Mouse (Mus musculus): ENCODE results near the gene Gdf15. TPM values are rescaled to one million over a fixed set of nuclear protein-coding genes. Genes with fewer than 3 reads are reported as not detected.

Gene Gdf15
- total and polyA plus RNA-seq, 2 experiments from 2014 or later, result 0.41 to 1.7 TPM

DNA sequence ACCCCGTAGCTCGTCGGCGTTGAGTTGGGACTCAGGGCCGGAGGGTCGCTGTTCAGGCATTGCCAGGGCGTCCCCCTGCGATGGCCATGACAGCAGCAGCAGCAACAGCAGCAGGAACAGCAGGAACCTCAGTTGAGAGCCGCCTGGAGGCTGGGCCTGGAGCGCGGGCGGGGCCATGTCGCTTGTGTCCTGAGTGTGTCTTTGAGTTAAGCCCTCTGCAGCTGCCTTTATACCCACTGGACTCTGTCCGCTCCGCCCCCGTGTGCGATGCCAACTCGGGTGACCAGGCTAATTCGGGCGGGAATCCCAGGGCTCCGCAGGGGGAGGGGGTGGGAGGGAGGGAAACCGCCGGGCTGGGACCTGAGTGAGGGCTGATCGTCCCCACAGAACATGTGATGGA lies 820 bp downstream of the Gdf15 start:
- H3K4me2 ChIP-seq (ENCODE audit: low read depth, low read length), result no peak overlapping the region
- no peaks in the 10 kb centered on the region for H3K27me3 ChIP-seq (ENCODE audit: insufficient read depth, low read length)
- no peak for TF ChIP-seq CTCF (IDR thresholded peaks at IDR 0.05; ENCODE audit: low read depth)
- no peak overlapping the region for H3K4me3 ChIP-seq (ENCODE audit: low read length)
- ATAC-seq, result no peak
- H3K36me3 ChIP-seq (ENCODE audit: insufficient read depth, low read length), result no peaks in the 10 kb centered on the region
- 11% methylated on average over 24 of the region's 24 CpGs for WGBS
- no peak overlapping the region for H3K27ac ChIP-seq
- H3K4me1 ChIP-seq (ENCODE audit: insufficient read depth, low read length), result peaks cover 6% of the 10 kb centered on the region
- no peak overlapping the region for H3K9ac ChIP-seq (replicated peaks; ENCODE audit: low read length)
- peak; percentile 43 for DNase-seq (ENCODE audit: low spot score)
- H3K9me3 ChIP-seq (ENCODE audit: low read length), result no peaks in the 10 kb centered on the region

- Histone ChIP-seq H3K9ac (replicated peaks; ENCODE audit: low read length) (0 out of 2 replicates have a peak overlapping the region, but pooled peaks have one; percentile 9), H3K36me3 (ENCODE audit: insufficient read depth, low read length) (no peaks in the 10 kb centered on the region), H3K9me3 (ENCODE audit: low read length) (no peaks in the 10 kb centered on the region), H3K27me3 (ENCODE audit: insufficient read depth, low read length) (no peaks in the 10 kb centered on the region), H3K4me1 (ENCODE audit: insufficient read depth, low read length) (peaks cover 6% of the 10 kb centered on the region), H3K4me2 (ENCODE audit: low read depth, low read length) (0 out of 2 replicates have a peak overlapping the region, but pooled peaks have one; percentile 59), H3K4me3 (ENCODE audit: low read length) (peak overlapping the region; percentile 36; the same call in 1 of the 2 replicates), H3K27ac (0 out of 2 replicates have a peak overlapping the region, but pooled peaks have one; percentile 64)
- DNase-seq (ENCODE audit: low spot score) (peak; percentile 50), ATAC-seq (peak; percentile 22; the same call in 1 of the 2 replicates)
- TF ChIP-seq CTCF (IDR thresholded peaks at IDR 0.05; ENCODE audit: low read depth), result no peak
- WGBS, result 16% methylated on average over 22 of the region's 22 CpGs
These were observed 1.5 kb downstream of the Gdf15 start for GRCm38 (mm10) chr8:70630532-70631381.

- ATAC-seq (peak; percentile 93), DNase-seq (ENCODE audit: low spot score) (peak; percentile 93)
- peak; percentile 99 for TF ChIP-seq CTCF (IDR thresholded peaks at IDR 0.05; ENCODE audit: low read depth)
- under 1% methylated on average over 60 of the region's 60 CpGs for WGBS
- Histone ChIP-seq H3K4me2 (ENCODE audit: low read depth, low read length) (peak overlapping the region; percentile 59), H3K4me3 (ENCODE audit: low read length) (peak overlapping the region; percentile 36), H3K9me3 (ENCODE audit: low read length) (no peaks in the 10 kb centered on the region), H3K27ac (peak overlapping the region; percentile 64), H3K27me3 (ENCODE audit: insufficient read depth, low read length) (no peaks in the 10 kb centered on the region), H3K4me1 (ENCODE audit: insufficient read depth, low read length) (peaks cover 6% of the 10 kb centered on the region), H3K36me3 (ENCODE audit: insufficient read depth, low read length) (no peaks in the 10 kb centered on the region), H3K9ac (replicated peaks; ENCODE audit: low read length) (peak overlapping the region; percentile 39)
These were observed 2.4 kb downstream of the Gdf15 start for GRCm38 (mm10) chr8:70629574-70630531.

DNA sequence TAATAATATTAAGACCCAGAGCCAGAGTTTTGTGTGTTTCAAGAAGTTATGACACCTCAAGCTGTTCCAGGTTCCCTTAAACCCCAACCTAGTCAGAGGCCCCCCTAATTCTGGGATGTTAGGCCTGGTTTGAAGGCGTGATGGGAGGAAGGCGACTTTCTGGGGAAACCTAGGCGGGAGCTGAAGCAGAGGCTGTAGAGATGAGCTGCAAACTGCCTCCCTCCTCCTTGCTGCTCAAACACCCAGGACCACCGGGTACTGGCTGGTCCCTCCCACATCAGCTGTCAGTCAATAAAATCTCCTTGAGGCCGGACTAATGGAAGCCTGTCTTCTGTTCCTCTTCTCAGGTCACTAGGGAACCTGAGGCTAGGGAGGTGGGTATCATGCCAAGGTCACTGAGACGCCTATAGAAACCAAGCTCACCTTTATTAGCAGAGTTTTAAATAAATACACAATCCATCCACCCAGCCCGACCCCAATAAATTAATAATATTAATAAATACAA lies 3.2 kb downstream of the Gdf15 start:
- Histone ChIP-seq H3K9ac (replicated peaks; ENCODE audit: low read length) (peak overlapping the region; percentile 39; the same call in 1 of the 2 replicates), H3K36me3 (ENCODE audit: insufficient read depth, low read length) (no peaks in the 10 kb centered on the region), H3K4me2 (ENCODE audit: low read depth, low read length) (peak overlapping the region; percentile 59), H3K9me3 (ENCODE audit: low read length) (no peaks in the 10 kb centered on the region), H3K27ac (peak overlapping the region; percentile 64), H3K27me3 (ENCODE audit: insufficient read depth, low read length) (no peaks in the 10 kb centered on the region), H3K4me3 (ENCODE audit: low read length) (peak overlapping the region; percentile 36), H3K4me1 (ENCODE audit: insufficient read depth, low read length) (peaks cover 6% of the 10 kb centered on the region)
- ATAC-seq (0 out of 2 replicates have a peak, but pooled peaks have one; percentile 5), DNase-seq (ENCODE audit: low spot score) (no peak)
- no peak for TF ChIP-seq CTCF (IDR thresholded peaks at IDR 0.05; ENCODE audit: low read depth)
- WGBS, result 56% methylated on average over 7 of the region's 7 CpGs

DNA sequence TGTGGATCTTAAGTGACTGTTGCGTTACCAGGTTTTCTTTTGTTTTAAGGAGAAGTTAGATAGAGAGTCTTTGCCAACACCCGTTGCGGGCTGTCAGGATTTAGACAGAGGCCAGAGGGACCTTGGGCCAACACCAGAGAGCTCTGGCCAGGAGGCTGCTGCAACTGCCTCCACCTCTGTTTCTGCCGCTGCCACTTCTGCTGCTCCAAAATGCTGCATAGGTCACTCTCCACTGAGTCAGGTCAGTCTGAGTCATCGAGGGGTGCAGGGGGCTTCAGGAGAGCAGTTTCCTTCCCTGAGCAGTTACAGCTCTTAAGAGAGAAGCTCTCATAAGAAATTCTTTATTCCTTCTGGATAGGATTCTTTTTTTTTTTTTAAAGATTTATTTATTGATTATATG lies 5.2 kb downstream of the Gdf15 start:
- H3K27me3 ChIP-seq (ENCODE audit: insufficient read depth, low read length), result no peaks in the 10 kb centered on the region
- no peak for TF ChIP-seq CTCF (IDR thresholded peaks at IDR 0.05; ENCODE audit: low read depth)
- DNase-seq (ENCODE audit: low spot score), result no peak
- WGBS, result 68% methylated on average over 5 of the region's 5 CpGs
- no peaks in the 10 kb centered on the region for H3K9me3 ChIP-seq (ENCODE audit: low read length)
- no peak for ATAC-seq
- H3K4me1 ChIP-seq (ENCODE audit: insufficient read depth, low read length), result peaks cover 6% of the 10 kb centered on the region
- H3K4me2 ChIP-seq (ENCODE audit: low read depth, low read length), result no peak overlapping the region
- no peak overlapping the region for H3K27ac ChIP-seq
- H3K36me3 ChIP-seq (ENCODE audit: insufficient read depth, low read length), result no peaks in the 10 kb centered on the region
- no peak overlapping the region for H3K9ac ChIP-seq (replicated peaks; ENCODE audit: low read length)
- H3K4me3 ChIP-seq (ENCODE audit: low read length), result no peak overlapping the region

GRCm38 (mm10) chr8:70625104-70625503 lies 7.2 kb downstream of the Gdf15 start:
- ATAC-seq (no peak), DNase-seq (ENCODE audit: low spot score) (peak; percentile 60)
- Histone ChIP-seq H3K27me3 (ENCODE audit: insufficient read depth, low read length) (no peaks in the 10 kb centered on the region), H3K9ac (replicated peaks; ENCODE audit: low read length) (no peak overlapping the region), H3K4me1 (ENCODE audit: insufficient read depth, low read length) (0 out of 2 replicates have a peak, but pooled peaks cover 2% of the 10 kb centered on the region), H3K36me3 (ENCODE audit: insufficient read depth, low read length) (no peaks in the 10 kb centered on the region), H3K4me3 (ENCODE audit: low read length) (no peak overlapping the region), H3K9me3 (ENCODE audit: low read length) (no peaks in the 10 kb centered on the region), H3K27ac (no peak overlapping the region), H3K4me2 (ENCODE audit: low read depth, low read length) (no peak overlapping the region)
- peak; percentile 66 for TF ChIP-seq CTCF (IDR thresholded peaks at IDR 0.05; ENCODE audit: low read depth)
- WGBS, result 16% methylated on average over 5 of the region's 5 CpGs
